Mouse (Mus musculus) induced T-regulatory cell, adult 2 months (primary cell): ENCODE results near the gene Etv6.

Experiments
- DNase-seq: peaks from one replicate; pipeline ENCODE4 v3.0.0-alpha.2; 2012; ENCODE audit warnings: low read depth

The Etv6 gene

DNA sequence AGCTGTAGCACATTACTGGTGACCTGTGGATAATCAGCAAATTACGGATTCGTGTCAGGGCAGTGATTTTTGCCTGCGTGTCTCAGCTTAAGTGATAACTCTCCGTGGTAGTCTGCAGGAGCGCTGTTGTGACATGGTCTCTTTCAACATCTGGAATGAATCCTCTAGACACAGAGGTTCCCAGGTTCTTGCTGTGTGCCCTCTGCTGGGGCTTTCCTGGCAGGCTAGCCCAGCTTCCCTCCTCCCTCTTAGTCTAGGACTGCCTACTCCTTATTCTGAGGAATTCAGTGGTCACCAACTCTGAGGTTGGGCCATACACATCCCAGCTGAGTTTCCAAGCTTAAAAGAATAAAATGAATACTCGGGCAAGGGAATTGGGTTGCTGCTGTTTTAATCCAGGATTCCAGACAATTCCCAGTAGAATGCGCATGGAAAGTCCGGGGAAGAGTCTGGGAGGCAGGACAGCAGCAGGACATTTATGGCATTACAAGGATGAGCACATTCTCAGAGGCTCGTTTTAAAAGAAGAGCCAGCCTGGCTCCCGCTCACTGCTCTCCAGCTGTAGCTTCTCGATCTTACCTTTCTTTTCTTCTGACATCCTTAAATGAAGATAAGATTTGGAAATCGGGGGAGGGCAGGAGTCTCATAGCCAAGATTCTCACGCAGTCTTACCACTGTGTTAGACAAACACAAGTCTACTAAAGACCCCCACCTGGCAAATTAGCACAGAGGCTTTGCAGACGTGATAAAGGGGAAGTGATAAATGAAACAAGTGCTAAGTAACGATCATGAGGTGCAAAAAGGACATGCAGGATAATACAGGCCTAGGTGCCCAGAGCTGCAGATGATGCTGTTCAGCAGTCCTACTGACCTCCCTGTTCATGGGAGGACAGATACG, 105.5 kb downstream of the Etv6 start:
- DNase-seq = no peak

DNA sequence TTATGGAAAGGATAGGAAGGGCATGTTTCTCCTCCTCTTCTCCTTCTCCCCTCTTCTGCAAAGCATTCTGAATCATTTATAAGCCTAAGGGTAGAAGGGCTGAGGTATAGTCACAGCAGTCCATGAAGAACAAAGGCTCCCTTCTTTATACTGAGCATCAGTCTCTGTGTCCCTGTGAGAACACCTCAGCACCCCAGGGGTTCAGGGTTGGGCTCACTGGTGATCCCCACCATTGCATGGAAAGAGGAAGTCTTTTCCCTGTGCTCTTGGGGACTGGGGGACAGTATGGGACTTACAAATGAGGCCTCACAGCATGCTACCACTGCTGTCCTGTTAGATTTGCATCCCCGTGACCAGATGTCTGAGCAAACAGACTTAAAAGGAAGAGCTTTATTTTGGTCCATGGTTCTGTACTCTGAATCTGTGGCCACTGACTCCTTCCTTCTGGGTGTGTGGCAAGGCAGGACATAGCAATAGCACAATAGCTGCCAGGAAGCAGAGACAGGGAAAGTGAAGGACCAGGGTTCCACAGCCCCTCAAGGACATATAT, 106.2 kb downstream of the Etv6 start:
- DNase-seq = no peak

DNA sequence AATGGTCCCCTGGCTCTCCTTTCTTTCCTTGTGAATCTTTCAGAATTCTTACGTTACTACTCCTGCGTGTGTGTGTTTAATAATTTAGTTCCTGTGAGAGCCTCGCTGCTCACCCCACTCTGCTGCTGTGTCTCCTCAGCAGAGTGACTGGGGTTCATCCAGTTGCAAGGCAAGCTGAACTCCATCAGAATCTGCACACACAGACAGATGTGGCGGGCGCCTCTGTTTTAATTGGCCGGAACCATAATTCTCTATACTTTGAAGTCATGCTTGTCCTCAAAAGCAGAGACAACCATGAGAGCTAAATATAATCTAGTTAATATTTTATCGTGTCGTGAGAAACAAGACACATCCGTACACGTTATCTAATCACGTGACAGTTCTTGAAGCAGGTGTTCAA, 107.2 kb downstream of the Etv6 start:
- no peak for DNase-seq

DNA sequence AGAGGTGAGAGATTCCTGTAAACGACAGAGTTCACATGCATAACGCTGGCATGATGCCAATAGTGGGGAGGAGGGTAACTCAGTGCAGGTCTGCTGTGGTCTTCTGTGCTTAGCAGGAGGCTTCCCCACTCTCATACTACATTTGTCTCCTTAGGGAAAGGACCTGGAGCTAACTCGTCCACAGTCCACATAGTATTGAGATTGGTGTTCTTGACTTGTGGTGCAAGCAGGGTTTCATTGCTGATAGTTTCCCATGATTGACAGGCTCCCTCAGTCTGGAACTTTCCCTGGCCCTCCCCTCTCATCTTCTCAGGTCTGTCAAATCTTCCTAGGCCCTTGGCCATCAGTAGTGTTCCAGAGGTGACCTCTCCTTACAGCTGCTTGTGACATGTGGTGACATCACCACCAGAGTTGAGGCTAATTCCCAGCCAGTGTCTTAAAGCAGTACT, 108.2 kb downstream of the Etv6 start:
- DNase-seq = peak; percentile 39

DNA sequence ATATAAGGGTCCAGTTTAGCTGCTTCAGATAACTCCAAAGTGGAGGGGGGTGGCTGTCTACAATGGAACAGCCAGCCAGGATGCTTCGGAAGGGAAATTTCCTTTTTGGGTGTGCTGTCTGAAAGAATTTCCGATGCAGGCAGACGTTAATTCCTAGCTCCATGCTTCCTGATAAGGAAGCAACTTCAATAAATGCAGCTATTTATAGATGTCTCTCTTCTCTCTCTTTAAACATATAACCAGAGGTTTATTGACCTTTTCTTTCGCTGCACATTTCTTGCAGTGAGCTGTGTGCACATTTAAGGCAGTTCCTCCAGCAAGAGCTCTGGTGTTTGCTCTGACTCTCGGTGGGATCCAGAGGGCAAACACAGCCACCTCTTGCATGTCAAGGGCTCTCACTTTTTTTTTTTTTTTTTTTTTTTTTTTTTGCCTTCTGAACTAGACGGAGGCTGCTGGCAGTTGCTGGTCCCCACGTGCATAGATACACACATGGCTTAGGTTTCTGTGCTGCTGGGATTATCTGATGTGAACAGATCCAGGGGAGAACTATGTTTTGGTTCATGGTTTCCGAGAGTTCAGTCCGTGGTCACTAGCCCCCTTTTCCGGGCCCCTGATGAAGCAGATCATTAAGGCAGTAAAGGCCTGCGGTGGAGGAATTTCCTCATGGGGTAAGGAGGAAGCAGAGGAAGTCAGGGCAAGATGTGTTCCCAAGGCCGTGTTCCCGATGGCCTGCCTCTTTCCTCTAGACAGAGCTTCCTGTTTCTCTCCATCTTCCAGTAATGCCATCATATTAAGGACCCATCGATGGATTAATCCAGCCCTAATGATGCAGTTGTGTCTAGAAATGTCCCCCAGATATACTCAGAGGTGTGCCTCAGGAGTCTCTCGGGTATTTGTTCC, 109.0 kb downstream of the Etv6 start:
- DNase-seq = no peak

DNA sequence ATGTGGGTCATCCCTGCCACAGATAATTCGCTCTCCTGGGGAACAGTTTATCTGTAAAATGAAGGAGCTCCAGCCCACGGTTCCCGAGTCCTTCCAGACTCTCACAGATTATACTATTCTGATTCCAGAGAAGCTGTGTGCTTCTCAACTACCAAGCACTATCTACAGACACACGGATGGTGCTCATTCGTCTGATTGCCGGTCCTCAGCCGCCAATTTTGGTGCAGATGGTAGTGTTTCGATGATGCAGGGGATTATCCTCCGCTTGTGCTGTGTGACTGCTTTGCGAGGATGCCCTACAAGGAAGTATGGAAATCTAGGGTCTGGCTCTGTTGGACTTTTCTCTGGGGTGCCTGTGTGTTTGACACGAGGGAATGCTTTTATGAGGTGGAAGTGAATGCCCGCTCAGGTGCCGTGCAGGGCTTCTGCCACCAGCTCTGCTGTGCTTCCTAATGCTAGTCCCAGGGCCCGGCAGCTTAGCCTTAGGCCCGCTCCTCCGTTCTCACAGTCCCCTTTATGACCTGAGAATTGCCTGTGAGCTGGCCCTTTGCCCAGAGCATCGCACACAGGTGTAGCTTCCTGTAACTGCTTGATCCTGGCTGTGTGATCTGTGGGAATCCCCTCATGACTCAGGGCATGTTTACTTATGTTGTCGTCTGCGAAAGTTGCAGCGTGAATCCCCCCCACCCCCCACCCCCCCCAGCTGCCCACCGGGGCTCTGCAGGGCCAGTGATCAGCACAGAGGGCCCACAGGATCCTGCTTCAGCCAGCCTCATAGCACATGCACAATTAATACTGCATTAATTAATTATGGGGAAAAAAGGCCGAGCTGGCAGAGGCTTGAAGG, 112.3 kb downstream of the Etv6 start:
- DNase-seq = peak; percentile 79

DNA sequence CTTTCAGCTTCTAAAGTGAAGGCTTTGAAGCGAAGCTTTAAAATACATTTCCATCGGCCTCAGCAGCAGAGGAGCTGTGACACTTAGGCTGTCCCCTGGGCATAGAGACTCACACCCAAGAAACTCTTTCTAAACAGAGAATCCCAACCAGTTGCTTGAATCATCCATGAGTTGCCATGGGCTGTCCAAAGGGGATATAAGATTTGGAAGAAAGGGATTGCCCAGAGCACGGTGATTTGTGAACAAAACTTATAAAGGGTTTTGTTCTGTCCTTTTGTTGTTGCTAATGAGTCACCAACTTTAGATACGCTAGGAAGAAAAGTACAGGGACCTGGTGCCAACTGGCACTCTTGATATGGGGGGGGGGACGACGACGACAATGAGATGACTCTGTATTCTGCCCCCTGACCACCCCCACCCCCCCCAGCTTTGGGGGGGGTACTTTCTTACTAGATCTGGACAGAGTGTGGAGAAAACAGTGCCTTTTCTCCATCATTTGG, 113.0 kb downstream of the Etv6 start:
- DNase-seq = no peak

DNA sequence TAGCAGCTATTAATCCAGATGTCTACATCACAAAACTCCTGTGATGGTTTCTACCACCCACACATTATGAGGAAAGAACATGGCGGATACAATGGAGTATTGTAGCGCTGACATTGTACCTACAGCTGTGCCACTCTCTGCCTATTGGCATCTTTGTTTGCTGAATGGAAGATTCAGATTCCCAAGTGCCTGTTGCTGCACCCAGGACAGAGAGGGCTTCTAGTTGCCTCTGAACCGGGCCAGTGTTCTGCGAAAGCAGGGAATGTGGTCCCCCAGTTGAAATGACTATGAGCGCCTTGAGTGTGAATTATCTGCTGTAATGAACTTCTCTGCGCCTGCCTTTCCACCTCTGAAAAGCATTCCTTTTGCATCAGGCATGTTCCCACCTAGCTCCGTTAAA, 114.1 kb downstream of the Etv6 start:
- DNase-seq = no peak

DNA sequence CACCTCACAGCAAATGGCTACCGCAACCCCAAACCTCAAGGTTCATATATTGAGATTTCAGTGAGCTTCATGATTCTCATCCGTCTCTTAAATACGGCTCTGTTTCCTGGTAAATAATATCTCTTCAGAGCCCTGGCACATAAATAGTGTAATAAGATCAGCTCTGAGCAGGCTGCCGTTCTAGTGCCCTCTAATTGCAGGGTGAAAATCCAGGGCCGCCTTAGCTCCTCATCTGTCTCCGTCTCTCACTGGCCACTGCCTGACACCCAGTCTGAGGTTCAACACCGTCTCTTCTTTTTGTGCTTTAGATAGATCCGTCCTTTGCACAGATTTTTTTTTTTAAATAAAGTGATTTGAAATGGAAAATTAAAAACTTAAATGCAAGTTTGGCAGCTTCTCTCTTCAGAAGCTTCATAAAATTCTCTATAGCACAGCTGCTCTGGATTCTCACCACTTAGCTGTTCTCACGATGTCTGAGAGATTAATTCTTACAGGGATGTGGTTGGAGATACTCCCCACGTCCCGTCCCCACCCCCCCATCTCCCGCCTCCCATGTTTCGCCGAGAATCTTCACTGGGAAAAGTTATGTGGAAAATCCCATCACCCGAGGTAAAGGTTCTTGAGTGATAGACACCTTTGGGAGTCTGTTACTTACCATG, 115.7 kb downstream of the Etv6 start:
- DNase-seq = no peak

DNA sequence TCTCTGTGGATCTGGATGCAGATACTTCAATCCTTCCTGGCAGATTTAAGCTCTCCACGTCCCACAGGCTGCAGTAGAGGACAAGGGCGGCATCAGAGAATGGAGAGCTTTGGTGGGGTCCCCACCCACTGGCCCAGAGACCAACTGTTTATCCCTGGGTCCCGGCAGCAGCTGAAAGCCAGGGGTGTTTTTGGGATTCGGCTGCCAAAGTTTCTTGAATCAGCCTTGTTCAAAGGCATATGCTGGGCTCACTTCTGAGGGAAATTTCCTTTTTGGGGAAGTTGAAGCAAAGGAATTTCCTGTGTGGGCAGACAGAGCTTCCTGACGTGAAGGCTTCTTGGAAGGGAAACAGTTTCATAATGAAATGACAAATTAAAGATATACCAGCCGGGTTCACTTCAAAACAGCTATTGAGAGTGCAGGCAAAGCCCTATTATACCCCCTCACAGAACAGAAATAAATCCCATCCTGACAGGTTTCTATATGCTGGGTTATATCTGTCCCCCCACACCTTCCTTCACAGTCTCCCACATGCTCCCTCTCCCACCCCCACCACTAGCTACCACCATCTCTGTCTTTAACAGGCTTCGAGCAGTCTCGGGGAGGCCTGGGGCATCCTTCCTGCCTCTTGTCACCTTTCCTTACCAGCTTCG, 116.5 kb downstream of the Etv6 start:
- peak; percentile 39 for DNase-seq

DNA sequence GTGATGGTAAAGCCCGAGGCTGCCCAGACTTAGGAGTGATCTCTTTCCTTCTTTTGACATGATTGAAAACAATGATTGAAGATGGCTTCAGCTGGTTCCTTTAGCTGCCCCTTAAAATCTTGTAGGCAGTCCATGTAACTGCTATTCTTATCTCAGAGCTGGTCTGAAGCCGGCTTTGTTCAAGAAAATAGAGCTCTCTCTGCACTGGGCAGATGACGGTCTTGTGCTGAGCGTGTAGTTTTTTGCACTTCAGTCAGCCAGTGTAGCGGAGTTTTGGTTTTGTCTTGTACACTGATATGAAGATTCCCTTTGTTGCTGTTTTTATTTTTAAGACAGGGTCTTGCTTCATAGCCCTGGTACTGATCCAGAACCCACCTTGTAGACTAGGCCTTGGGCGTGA, 117.0 kb downstream of the Etv6 start:
- DNase-seq = no peak

DNA sequence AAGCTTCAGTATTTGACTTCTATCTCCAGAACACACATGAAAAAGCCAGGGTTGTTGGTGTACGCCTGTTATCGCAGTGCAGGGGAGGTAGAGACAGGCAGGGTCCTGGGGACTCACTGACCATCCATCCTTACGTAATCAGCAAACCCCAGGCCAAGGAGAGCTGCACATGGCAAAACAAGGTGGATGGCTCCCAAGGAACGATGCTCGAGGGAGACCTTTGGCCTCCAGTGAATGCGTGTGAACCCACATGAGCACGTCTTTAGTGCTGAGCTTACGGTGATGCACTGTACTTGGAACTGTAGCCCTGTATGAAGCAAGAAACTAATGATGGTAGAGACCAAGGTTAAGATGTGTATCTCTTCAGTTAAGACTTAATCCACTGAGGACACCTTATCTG, 119.2 kb downstream of the Etv6 start:
- DNase-seq = no peak

DNA sequence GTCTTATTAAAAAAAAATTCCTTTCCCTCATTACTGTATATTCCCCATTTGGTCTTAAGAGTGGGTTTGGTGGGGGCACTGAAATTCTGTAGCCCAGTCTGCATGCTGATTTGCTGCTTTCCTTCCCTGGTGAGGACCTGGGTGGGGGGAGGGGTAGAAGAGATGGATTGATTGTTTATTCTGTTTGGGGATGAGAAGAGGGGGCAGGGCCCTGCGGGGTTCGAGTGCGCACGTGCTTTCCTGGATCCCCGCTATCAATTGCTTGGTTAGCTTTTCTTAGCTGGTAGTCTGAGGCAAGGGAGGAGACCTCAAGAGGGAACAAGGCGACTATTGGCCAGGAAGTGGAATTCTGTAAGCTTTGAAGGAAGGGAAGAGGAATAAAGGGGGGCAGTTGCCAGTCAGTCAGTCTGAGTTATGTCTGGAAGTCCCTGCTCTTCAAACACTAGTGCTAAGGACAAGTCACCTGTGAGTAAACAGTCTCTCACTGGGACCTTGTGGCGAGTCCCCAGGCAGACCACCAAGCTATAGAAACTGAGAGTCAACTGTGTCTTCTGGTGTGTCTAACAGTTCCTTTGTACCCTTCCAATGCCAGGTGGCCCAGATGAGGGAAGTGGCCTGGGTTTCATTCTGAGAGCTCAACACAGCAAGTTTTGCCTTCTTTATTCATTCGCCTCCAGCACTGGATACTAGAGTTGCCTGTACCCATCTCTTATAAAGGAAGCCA, 120.6 kb downstream of the Etv6 start:
- no peak for DNase-seq

DNA sequence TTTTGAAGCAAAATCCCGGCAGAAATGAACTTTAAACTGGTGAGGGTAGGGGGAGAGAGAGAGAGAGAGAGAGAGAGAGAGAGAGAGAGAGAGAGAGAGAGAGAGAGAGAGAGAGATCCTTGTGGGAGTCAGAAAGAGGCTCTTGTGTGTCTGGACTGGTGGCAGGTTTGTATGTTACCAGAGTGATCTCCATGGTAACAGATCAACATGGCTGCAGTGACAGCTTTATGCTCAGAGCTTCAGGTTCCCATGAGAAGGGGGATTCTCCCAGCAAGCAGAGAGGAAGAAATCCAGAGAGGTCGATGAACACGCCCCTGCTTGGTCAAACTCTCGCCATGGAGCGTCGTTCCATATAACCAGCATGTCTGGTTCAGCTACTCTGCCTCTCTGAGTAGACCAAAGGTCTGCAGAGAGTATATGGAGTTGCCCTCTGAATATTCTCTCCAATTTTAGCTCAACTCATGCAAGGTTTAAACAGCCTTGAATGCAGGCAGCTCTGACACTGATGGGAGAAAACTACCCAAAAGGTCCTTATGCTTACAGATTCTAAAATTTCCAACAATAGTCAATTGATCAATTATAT, 122.1 kb downstream of the Etv6 start:
- DNase-seq = peak; percentile 37

DNA sequence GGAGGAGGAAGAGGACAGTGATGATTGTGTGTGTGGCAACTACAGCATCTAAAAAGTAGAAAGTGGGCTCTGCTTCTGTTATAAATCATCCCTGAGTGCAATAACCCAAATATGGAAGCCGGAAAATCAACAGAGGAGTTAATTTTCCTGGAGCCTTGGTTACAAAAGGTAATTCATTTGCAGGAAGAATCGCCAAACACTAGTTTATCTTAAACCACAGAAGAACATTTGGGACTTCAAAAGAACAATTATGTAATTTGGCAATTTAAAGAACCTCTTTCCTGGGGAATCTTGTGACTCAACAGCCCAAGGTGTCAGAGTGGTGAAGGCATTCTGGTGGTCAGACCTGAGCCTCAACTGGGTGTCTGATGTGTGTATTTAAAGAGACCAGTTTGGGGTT, 122.7 kb downstream of the Etv6 start:
- no peak for DNase-seq

DNA sequence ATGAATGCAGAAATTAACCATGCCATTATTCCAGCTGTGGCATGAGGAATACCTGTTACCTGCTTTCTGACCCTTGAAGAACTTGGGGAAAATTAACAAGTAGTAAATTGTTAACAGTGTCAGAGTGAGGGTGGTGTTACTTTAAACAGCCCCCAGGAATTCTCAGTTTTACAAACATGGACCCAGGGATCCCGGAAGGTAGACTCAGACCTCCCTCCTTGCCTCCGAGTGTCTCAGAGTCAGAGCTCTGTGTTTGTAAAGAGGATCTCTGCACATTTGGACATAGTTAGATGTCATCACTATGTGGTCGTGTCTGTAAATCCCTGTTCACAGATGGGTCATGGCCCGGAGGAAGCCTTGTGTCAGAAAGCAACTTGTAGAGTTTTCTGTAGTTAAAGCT, 124.2 kb downstream of the Etv6 start:
- no peak for DNase-seq

DNA sequence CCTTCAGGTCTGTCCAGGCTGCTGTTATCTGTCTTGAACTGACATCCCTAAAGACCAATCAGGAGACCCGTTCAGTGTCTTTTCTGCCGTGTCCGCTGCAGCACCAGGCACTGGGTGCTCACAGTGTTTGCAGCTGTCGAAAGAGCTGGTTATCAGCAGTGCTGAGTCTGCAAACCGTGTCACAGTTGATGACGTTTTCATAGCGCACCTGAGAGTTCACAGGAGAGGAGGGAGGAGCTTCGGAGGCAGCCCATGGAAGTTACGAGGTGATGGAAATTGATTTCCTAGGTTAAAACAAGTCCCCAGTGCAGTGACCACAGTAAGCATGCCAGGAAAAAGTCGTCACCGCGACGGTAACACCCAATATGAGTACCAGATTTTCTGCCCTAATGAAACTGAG, 125.5 kb downstream of the Etv6 start:
- DNase-seq = no peak

DNA sequence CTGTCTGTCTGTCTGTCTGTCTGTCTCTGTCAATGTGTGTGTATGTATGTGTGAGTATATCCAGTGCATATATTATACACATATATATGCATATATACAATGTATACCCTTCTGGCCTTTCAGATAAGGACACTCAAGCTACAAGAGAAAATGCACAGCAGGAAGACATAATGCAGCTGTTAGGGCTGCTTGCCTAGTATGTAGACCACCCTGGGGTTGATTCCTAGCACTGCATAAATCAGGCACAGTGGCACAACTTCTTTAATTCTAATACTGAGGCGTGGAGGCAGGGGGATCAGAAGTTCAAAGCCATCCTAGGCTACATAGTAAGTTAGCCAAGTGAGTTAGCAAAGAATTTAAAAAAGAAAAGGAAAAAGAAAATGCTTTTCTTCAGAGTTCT, 127.8 kb downstream of the Etv6 start:
- DNase-seq = no peak

DNA sequence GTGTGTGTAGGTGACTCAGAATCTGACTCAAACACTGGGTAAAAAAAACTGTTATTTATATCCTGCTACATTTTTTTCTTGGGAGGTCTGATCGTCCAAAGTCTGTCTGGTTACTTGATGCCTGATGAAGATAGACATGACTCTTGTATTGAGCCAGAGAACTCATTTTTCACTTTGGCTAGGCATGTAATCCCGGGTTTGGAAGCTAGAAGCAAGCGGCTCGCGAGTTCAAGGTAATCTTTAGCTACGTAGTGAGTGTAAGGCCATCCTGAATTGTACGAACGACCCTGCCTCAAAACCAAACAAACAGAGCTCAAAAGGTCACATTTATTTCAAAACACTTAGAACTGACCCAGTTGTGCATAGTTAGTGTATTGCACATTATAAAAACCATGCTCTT, 128.9 kb downstream of the Etv6 start:
- DNase-seq = no peak

DNA sequence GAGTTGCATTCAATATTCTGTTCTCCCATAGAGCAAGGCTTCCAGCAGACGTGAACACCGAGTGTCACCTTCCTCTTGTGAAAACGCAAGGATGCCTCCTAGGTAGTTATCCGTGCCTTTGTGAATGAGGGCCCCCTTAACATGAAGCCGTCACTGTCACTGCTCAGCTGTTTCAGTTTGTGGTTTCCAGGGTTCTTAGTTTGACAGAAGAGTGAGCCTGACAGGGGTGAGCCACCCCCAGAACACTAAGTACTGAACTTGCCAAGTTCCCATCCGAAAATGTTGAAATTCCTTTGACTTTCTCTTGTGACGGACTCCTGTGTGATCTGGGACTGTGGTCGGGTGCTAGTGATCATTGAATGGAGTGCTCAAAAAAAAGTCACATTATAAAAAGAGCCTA, 129.5 kb downstream of the Etv6 start:
- DNase-seq = no peak
